Mouse (Mus musculus) intestine, postnatal 0 days (tissue): ENCODE data around the gene Set. TPM values are rescaled to one million over a fixed set of nuclear protein-coding genes. Genes with fewer than 3 reads are reported as not detected.
"Not testable (repeated sequence)": the region's sequence is repeated elsewhere in the genome, so short reads cannot be mapped to it uniquely, and the experiment has no call there.

Source experiments
- ATAC-seq: fragments of 200-750 bp; cut with Nextera tagmentation; 2 replicates; pipeline ENCODE4 v1.8.0; 2017; ENCODE audit warnings: mild to moderate bottlenecking, moderate TSS enrichment, moderate library complexity
- H3K27ac ChIP-seq: fragments of 300-500 bp; sonication (generic); 2 replicates; pipeline ENCODE4 v1.5.1; 2014; ENCODE audit warnings: mild to moderate bottlenecking, low read depth, low read length, moderate library complexity
- H3K27me3 ChIP-seq: fragments of 300-500 bp; sonication (generic); replicated peaks from 2 replicates; pipeline ENCODE4 v1.6.1; 2014; ENCODE audit warnings: low read length, mixed read lengths; ENCODE audit not compliant: control insufficient read depth, insufficient read depth
- H3K36me3 ChIP-seq: fragments of 300-500 bp; sonication (generic); 2 replicates; pipeline ENCODE4 v1.6.1; 2014; ENCODE audit warnings: mild to moderate bottlenecking, moderate library complexity; ENCODE audit not compliant: control insufficient read depth, insufficient read depth
- H3K4me1 ChIP-seq: fragments of 300-500 bp; sonication (generic); replicated peaks from 2 replicates; pipeline ENCODE4 v1.6.1; 2014; ENCODE audit warnings: antibody characterized with exemption, low read length, mixed read lengths; ENCODE audit not compliant: control insufficient read depth, insufficient read depth
- H3K4me2 ChIP-seq: fragments of 300-500 bp; sonication (generic); replicated peaks from 2 replicates; pipeline ENCODE4 v1.6.1; 2014; ENCODE audit warnings: low read depth, mild to moderate bottlenecking, moderate library complexity
- H3K4me3 ChIP-seq: fragments of 300-500 bp; sonication (generic); 2 replicates; pipeline ENCODE4 v1.5.1; 2014; ENCODE audit warnings: low read depth, low read length
- H3K9ac ChIP-seq: fragments of 300-500 bp; sonication (generic); 2 replicates; pipeline ENCODE4 v1.6.1; 2014; ENCODE audit warnings: mild to moderate bottlenecking, low read depth, low read length
- H3K9me3 ChIP-seq: fragments of 300-500 bp; sonication (generic); 2 replicates; pipeline ENCODE4 v1.6.1; 2016; ENCODE audit warnings: mixed run types; ENCODE audit not compliant: control insufficient read depth
- CTCF ChIP-seq: sonication (generic); IDR thresholded peaks from 2 replicates; pipeline ENCODE4 v1.5.1; 2016; ENCODE audit warnings: low read depth, mild to moderate bottlenecking, control low read depth, antibody characterized with exemption, moderate library complexity
- WGBS: fragments of 180-500 bp; shearing (Covaris S2); extraction: QIAGEN DNeasy Blood & Tissue Kit; methylation state at CpG from one replicate; pipeline ENCODE4 v1.1.7; 2014; 5-methylcytosine and 5-hydroxymethylcytosine counted together
- polyA plus RNA-seq: library from polyadenylated mRNA; unstranded; fragments of >200 nt; fragmentation: Nextera tagmentation; extraction: Ambion mirVana; gene quantifications from 2 replicates; pipeline ENCODE4 v1.2.1, GENCODE M21; 2015

Set gene
- polyA plus RNA-seq, 1 experiment from 2014 or later = 174 TPM

DNA sequence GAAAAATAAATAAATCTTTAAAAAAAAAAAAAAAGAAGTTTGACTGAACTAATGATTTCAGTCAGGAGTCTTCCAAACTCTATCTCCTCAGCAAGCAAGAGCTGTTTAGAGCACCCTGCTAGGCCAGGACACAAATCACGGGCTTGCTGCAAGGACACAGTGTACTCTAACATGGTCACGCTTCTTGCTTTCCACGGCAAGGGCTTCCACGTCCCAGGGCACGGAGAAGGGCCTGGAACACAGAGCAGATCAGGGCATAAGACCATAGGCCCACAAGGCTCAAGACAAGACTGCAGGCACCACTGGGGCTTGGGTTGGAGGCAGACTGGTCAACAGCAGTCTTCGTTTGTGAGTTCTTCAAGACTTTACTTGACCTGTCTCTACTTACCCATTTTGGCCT is 10.1 kb upstream of the Set start:
- no peak overlapping the region for H3K4me3 ChIP-seq
- no peak overlapping the region for H3K9ac ChIP-seq
- no peak for TF ChIP-seq CTCF
- 93% methylated on average over 6 of the region's 6 CpGs for WGBS
- H3K4me1 ChIP-seq = no peaks in the 10 kb centered on the region
- no peak overlapping the region for H3K4me2 ChIP-seq
- no peak overlapping the region for H3K27ac ChIP-seq
- no peak for ATAC-seq
- H3K9me3 ChIP-seq = no peaks in the 10 kb centered on the region
- no peaks in the 10 kb centered on the region for H3K27me3 ChIP-seq
- no peaks in the 10 kb centered on the region for H3K36me3 ChIP-seq

GRCm38 (mm10) chr2:30048101-30048501 is 9.1 kb upstream of the Set start:
- Histone ChIP-seq H3K9ac (peak overlapping the region; percentile 59; the same call in 1 of the 2 replicates), H3K9me3 (no peaks in the 10 kb centered on the region), H3K27ac (no peak overlapping the region), H3K4me2 (peak overlapping the region; percentile 63), H3K27me3 (no peaks in the 10 kb centered on the region), H3K4me1 (no peaks in the 10 kb centered on the region), H3K4me3 (peak overlapping the region; percentile 49), H3K36me3 (no peaks in the 10 kb centered on the region)
- no peak for TF ChIP-seq CTCF
- WGBS = 55% methylated on average over 11 of the region's 11 CpGs
- ATAC-seq = no peak

- under 1% methylated on average over 54 of the region's 54 CpGs for WGBS
- Histone ChIP-seq H3K4me1 (no peaks in the 10 kb centered on the region), H3K27ac (peak within 1 kb of the TSS; percentile 85), H3K36me3 (no peaks in the 10 kb centered on the region), H3K9me3 (no peaks in the 10 kb centered on the region), H3K4me2 (peak within 1 kb of the TSS; percentile 63), H3K27me3 (no peaks in the 10 kb centered on the region), H3K4me3 (peak within 1 kb of the TSS; percentile 49), H3K9ac (peak within 1 kb of the TSS; percentile 59)
- no peak for TF ChIP-seq CTCF
- ATAC-seq = peak; percentile 92
These were observed 8.3 kb upstream of the Set start, which contains the start of gene Wdr34 for GRCm38 (mm10) chr2:30048699-30049388. Gene Wdr34, minus strand, starts transcription at chr2:30048881.

DNA sequence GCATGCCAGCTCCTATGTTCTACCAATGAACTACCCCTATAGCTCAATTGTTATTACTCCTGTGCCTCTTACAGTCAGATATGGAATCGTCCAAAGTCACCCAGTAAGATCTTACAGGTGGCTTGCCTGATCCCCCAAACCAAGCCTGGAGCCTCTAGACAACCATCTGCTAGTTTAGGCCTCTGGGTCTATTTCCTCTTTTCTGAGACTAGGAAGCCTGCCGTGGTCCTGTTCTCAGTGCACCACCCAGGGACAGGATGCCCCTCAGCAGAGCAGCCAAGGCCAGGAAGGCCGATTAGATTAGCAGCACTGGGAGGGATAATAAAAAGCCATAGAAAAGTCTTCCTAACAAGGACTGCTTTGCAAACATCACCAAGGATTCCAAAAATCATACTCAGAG is 7.3 kb upstream of the Set start:
- no peak overlapping the region for H3K9ac ChIP-seq
- H3K27me3 ChIP-seq = no peaks in the 10 kb centered on the region
- no peak overlapping the region for H3K4me3 ChIP-seq
- H3K36me3 ChIP-seq = no peaks in the 10 kb centered on the region
- no peak overlapping the region for H3K27ac ChIP-seq
- no peak for ATAC-seq
- H3K4me1 ChIP-seq = no peaks in the 10 kb centered on the region
- H3K9me3 ChIP-seq = no peaks in the 10 kb centered on the region
- no peak overlapping the region for H3K4me2 ChIP-seq
- no peak for TF ChIP-seq CTCF
- WGBS = 83% methylated on average over 3 of the region's 3 CpGs

DNA sequence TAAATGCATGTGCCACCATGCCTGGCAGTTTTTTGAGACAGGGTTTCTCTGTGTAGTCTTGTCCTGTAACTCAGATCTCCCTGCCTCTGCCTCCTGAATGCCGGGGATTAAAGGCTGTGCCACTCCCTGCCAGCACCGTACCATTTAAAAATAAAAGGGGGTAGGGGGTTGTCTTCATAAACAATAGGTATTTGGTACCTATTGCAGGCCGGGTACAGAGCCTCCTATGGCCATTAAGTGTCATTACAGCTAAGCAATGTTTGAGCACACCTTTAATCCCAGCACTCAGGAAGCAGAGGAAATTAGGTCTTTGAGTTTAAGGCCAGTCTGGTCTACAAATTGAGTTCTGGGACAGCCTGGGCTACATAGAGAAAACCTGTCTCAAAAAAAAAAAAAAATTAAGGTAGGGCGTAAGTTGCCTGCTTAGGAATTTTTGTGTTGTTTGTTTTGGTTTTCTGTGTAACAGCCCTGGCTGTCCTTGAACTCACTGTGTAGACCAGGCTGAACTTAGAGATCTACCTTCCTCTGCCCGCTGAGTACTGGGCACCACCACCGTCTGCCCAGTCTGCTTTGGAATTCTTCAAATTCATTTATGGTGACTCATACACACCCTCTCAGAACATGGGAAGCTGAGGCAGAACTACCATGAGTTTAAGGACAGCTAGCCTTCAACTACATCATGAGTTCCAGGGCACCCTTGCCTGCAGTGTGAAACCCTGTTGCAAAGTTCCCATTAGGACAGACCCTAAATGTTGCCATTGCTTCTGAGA is 5.0 kb upstream of the Set start:
- peak; percentile 66 for TF ChIP-seq CTCF
- Histone ChIP-seq H3K9me3 (no peaks in the 10 kb centered on the region), H3K4me2 (no peak overlapping the region), H3K27me3 (no peaks in the 10 kb centered on the region), H3K4me1 (no peaks in the 10 kb centered on the region), H3K27ac (no peak overlapping the region), H3K4me3 (no peak overlapping the region), H3K36me3 (no peaks in the 10 kb centered on the region), H3K9ac (no peak overlapping the region)
- WGBS = 39% methylated on average over 6 of the region's 6 CpGs
- no peak for ATAC-seq

GRCm38 (mm10) chr2:30055310-30055709 is 1.9 kb upstream of the Set start:
- not testable (repeated sequence) for H3K27ac ChIP-seq, H3K9ac ChIP-seq, H3K9me3 ChIP-seq, H3K4me3 ChIP-seq, H3K4me2 ChIP-seq, H3K4me1 ChIP-seq, H3K27me3 ChIP-seq, H3K36me3 ChIP-seq, ATAC-seq
- peak; percentile 38 for TF ChIP-seq CTCF
- WGBS = 90% methylated on average over 3 of the region's 3 CpGs
